Mouse (Mus musculus): Measurements from ENCODE around the gene Slc2a13.

DNA sequence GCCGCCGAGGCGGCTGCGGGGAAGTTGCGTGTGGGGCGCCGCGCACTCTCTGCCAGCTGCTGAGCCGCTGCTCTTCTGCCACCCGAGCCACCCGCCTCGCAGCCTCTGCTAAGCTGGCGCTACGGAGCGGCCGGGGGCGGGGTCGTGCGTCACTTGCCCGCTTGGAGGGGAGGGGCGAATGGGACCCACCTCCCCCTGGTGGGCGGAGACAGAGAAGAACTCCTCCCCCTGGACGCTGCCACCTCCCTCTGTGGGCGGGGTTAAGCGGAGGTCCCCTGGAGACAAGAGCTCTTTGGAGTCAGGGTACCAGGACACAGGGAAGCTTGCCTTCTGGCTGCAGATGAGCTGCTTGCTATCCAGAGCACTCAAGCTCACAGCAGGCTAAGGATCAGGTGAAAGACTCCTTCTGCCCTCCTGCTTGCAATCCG is at the start of gene Slc2a13:
- no peak for TF ChIP-seq CTCF (IDR thresholded peaks at IDR 0.05; ENCODE audit: low read depth, low read length)
- TF ChIP-seq POLR2A (IDR thresholded peaks at IDR 0.05; ENCODE audit: borderline replicate concordance, low read depth, low read length) = no peak
